Mouse (Mus musculus) ES-E14 (cell line): ENCODE measurements around the gene Samd1. TPM values are rescaled to one million over a fixed set of nuclear protein-coding genes. Genes with fewer than 3 reads are reported as not detected.

Experiments
- DNase-seq: peaks from one replicate; pipeline ENCODE4 v3.0.0-alpha.2; 2013; ENCODE audit warnings: low read depth, low spot score
- H3K27ac ChIP-seq: 2 replicates; pipeline ENCODE4 v1.5.1; 2012; ENCODE audit warnings: low read depth, mild to moderate bottlenecking, low read length, moderate library complexity, mixed read lengths; ENCODE audit not compliant: poor library complexity, insufficient read depth, severe bottlenecking
- H3K36me3 ChIP-seq: 2 replicates; pipeline ENCODE4 v1.6.1; 2012; ENCODE audit warnings: mild to moderate bottlenecking, low read length, moderate library complexity, mixed read lengths; ENCODE audit not compliant: control insufficient read depth, poor library complexity, insufficient read depth, severe bottlenecking
- H3K4me1 ChIP-seq, 2 experiments: fragments of 150-350 bp in 1 of 2; sonication (generic) in 1 of 2; 2 replicates each; pipeline ENCODE4 v1.6.1; 2012; ENCODE audit warnings: low read length in 2 of 2, mild to moderate bottlenecking in 1 of 2, mixed read lengths in 1 of 2; ENCODE audit not compliant: control insufficient read depth in 2 of 2, insufficient read depth in 2 of 2, poor library complexity in 1 of 2
- H3K4me3 ChIP-seq, 2 experiments: fragments of 150-350 bp in 1 of 2; sonication (generic) in 1 of 2; 2 replicates each; pipeline ENCODE4 v1.5.1; 2012; ENCODE audit warnings: low read length in 2 of 2, low read depth in 1 of 2, mild to moderate bottlenecking in 1 of 2, mixed read lengths in 1 of 2; ENCODE audit not compliant: insufficient read depth in 1 of 2, poor library complexity in 1 of 2, severe bottlenecking in 1 of 2
- H3K9ac ChIP-seq: 2 replicates; pipeline ENCODE4 v1.6.1; 2012; ENCODE audit warnings: low read depth, mild to moderate bottlenecking, low read length, mixed read lengths; ENCODE audit not compliant: poor library complexity, insufficient read depth, severe bottlenecking
- H3K9me3 ChIP-seq: fragments of 150-350 bp; sonication (generic); 2 replicates; pipeline ENCODE4 v1.6.1; 2012; ENCODE audit warnings: low read depth, mild to moderate bottlenecking, low read length; ENCODE audit not compliant: control insufficient read depth, insufficient read depth
- CHD2 ChIP-seq: IDR thresholded peaks from 2 replicates; pipeline ENCODE4 v1.6.1; 2014; ENCODE audit warnings: mild to moderate bottlenecking, low read depth, low read length, inconsistent platforms
- HCFC1 ChIP-seq: IDR thresholded peaks from 2 replicates; pipeline ENCODE4 v1.6.1; 2012; ENCODE audit warnings: low read length, inconsistent platforms, borderline replicate concordance; ENCODE audit not compliant: insufficient read depth
- MAFK ChIP-seq: IDR thresholded peaks from 2 replicates; pipeline ENCODE4 v1.6.1; 2014; ENCODE audit warnings: mild to moderate bottlenecking, low read depth, low read length, inconsistent platforms; ENCODE audit not compliant: insufficient read depth
- ZC3H11A ChIP-seq: IDR thresholded peaks from 2 replicates; pipeline ENCODE4 v1.6.1; 2012; ENCODE audit warnings: low read depth, mild to moderate bottlenecking, inconsistent platforms, low read length, borderline replicate concordance
- ZNF384 ChIP-seq: IDR thresholded peaks from 2 replicates; pipeline ENCODE4 v1.6.1; 2012; ENCODE audit warnings: low read depth, low read length, inconsistent platforms
- in situ Hi-C, 2 experiments: fragments of 600-800 bp; cut with MboI; formaldehyde crosslinking; loops; one replicate each; pipeline ENCODE4 v1.15.1; 2025; ENCODE audit warnings: low sequenced_read_pairs in 2 of 2, inconsistent platforms in 1 of 2; ENCODE audit not compliant: unreplicated experiment in 2 of 2
- total RNA-seq: library from RNA; depleted of rRNA; stranded (reverse); fragments of 300-350 nt; gene quantifications from 2 replicates; pipeline ENCODE4 v1.2.3, GENCODE M21; 2012

Gene Samd1
- total RNA-seq, 1 experiment = 125 TPM

DNA sequence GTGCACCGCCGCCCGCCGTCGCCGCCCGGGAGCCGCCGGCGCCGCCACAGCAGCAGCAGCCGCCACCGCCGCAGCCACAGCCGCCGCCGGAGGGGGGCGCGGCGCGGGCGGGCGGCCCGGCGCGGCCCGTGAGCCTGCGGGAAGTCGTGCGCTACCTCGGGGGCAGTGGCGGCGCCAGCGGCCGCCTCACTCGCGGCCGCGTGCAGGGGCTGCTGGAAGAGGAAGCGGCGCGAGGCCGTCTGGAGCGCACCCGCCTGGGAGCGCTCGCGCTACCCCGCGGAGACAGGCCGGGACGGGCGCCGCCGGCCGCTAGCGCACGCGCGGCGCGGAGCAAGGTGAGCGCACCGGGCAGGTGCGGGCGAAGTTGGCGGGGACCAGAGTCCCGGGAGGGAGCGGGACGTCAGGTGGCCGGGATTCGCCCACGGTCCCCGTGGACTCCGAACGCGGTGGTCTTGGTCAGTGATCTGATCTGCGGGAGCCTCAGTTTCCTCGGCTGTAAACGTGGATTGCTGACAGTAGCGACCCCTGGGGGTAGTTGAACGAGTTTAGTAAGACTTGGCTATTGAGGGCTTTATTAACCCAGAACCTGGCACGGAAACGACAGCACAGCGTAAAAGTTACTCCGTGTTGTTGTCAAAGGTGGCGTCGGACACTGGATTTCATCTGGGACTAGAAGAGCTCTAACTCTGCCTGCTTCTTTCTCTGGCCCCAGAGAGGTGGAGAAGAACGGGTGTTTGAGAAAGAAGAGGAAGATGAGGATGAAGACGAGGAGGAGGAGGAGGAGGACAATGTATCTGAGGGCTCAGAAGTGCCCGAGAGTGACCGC, 972 bp downstream of the Samd1 start:
- no peaks in the 10 kb centered on the region for H3K9me3 ChIP-seq
- peak overlapping the region; percentile 85 for H3K27ac ChIP-seq
- H3K36me3 ChIP-seq = peaks cover 21% of the 10 kb centered on the region
- peaks cover 6 to 20% of the 10 kb centered on the region in 2 experiments for H3K4me1 ChIP-seq
- peak overlapping the region; percentile 93 for H3K9ac ChIP-seq
- TF ChIP-seq HCFC1 (no peak), ZC3H11A (no peak), CHD2 (no peak), ZNF384 (no peak), MAFK (no peak)
- peak overlapping the region; percentile 81 to 97 for H3K4me3 ChIP-seq
- in situ Hi-C loops = no loop called here
- no peak for DNase-seq

DNA sequence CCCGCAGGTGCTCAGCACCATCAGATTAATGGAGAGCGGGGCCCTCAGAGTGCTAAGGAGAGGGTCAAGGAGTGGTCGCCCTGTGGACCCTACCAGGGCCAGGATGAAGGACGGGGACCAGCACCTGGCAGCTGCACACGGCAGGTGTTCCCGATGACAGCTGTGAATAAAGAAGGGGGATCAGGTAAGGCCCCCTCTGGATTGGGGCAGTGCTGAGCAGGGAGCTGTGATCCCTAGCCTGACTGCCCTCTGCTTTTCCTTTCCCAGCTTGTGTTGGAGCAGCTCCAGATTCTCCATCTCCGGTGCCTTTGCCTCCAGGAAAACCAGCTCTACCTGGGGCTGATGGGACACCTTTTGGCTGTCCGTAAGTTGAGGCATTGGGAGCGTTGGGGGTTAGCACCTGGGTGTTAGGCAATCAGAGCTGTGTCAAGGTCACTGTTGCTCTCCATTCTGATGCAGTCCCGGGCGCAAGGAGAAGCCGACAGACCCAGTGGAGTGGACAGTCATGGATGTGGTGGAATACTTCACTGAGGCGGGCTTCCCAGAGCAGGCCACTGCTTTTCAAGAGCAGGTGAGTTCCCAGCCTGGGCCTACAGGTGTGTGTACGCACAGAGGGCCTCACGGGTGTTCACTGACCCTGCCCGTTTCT, 1.7 kb downstream of the Samd1 start:
- Histone ChIP-seq H3K4me1 (peaks cover 8 to 22% of the 10 kb centered on the region in 2 experiments), H3K4me3 (peak overlapping the region; percentile 81 to 97), H3K9me3 (no peaks in the 10 kb centered on the region), H3K9ac (peak overlapping the region; percentile 93; the same call in 1 of the 2 replicates), H3K27ac (no peak overlapping the region), H3K36me3 (peaks cover 21% of the 10 kb centered on the region)
- in situ Hi-C loops = no loop called here
- TF ChIP-seq CHD2 = no peak
- TF ChIP-seq ZC3H11A = no peak
- TF ChIP-seq HCFC1 = no peak
- TF ChIP-seq ZNF384 = no peak
- no peak for TF ChIP-seq MAFK
- no peak for DNase-seq

DNA sequence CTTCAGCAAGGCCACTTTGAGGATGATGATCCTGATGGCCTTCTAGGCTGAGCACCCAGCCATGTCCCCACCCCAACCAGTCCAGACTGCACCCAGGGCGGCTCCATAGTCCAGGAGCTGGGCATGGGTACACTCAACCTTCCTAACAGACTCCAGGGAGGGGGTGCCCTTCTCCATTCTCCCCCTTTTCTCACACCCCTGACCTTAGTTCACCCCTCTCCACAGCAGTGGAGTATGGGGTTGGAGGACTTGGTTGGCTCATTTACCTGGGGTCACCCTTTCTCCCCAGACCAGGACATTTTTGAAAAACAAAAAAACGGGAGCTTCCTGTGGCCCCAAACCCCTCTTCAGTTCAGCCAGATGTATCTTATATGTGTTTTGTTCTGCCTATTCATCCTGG, 2.4 kb downstream of the Samd1 start:
- Histone ChIP-seq H3K4me3 (no peak overlapping the region), H3K4me1 (peaks cover 10 to 22% of the 10 kb centered on the region in 2 experiments), H3K9ac (no peak overlapping the region), H3K9me3 (no peaks in the 10 kb centered on the region), H3K27ac (no peak overlapping the region), H3K36me3 (peaks cover 21% of the 10 kb centered on the region)
- TF ChIP-seq CHD2 = no peak
- no peak for TF ChIP-seq ZC3H11A
- no peak for TF ChIP-seq ZNF384
- no peak for TF ChIP-seq MAFK
- in situ Hi-C loops = no loop called here
- no peak for DNase-seq

DNA sequence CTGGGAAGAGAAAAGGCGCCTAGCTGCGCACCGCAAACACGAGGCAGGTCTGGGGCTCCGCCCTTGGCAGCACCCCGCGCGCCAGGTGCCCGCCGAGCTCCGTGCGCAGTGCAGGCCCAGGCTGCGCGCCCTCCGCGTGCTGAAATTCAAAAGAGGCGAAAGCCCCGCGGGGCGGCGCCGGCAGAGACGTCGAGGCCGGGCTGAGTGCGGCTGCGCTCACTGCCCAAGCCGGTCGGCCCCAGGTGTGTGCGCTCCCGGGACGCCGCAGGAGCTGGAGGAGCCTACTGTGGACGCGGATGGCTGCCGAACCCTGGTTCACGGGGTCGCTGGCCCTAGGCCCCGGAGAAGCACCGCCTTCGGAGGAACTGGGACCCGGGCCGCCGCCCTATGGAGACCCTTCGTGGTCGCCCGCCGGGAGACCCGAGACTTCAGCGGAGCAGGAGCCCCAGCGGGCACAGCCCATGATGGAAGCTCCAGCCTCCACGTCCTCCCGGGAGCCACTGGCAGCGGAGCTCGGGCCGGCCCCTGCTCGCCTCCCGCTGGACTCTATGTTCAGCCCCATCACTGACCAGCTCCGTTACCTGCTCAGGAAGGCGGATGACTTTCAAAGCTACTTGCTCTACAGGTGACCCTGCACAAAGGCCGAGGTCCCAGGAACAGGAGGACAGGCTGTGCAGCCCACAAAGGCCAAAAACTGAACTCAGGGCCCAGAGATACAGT, 4.0 kb downstream of the Samd1 start, which contains the start of gene 1700067K01Rik:
1700067K01Rik (plus strand) TSS at position 222 of the 720 bp plus-strand sequence.
- no peak within 1 kb of the TSS for H3K27ac ChIP-seq
- in situ Hi-C loops = no loop called here
- H3K9me3 ChIP-seq = no peaks in the 10 kb centered on the region
- peaks cover 21% of the 10 kb centered on the region for H3K36me3 ChIP-seq
- DNase-seq = no peak
- TF ChIP-seq ZC3H11A (no peak), HCFC1 (0 out of 2 replicates have a peak, but pooled peaks have one; percentile 37)
- peak within 1 kb of the TSS; percentile 68 for H3K9ac ChIP-seq
- H3K4me1 ChIP-seq = peaks cover 13 to 18% of the 10 kb centered on the region in 2 experiments
- peak within 1 kb of the TSS; percentile 52 to 59 for H3K4me3 ChIP-seq
